In the genomic region with DNA sequence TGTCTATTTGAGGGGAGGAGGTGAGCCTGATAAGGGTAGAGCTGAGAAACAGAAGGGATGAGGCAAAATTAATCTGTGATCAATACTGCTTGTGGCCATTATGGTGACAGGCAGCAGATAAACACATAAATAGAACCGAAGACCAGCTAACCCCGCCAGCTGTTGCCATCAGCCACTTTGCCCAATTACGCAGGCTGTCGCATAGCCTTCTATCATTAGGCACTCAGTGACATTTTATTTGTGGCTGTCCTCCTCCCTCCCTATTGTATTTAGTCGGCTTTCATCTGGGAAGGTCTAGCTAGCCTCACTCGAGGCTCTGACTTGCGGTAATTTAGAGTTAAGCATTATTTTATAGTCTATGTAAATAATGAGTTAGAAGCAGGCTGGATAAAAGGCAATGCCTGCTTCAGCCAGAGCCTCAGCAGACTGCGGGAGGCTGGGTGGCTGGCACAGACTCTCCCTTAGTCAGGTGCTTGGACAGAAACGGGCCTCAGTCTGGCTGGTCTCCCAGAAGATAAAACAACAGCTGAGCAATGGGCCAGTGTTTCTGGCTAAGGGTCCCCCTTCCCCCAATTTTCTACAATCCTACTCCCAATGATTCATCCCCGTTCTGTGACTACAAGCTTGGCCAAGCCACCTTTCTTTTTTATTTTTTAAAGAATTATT, we compare ENCODE assay signal across 9 mouse cellular contexts.
A peak's percentile ranks its signal among the peaks of the same experiment; 100 is the strongest.
DNase-seq lines count a peak whose midpoint lies in the region; TF ChIP-seq lines count a peak whose summit lies in the region.
"Had no signal": no experiment of that assay in that cellular context is flagged by ENCODE, and none has a peak within 500 bp of the region (broad histone marks: within the 10 kb centered on the region; RNA-seq: fewer than 3 reads in every experiment).

No protein-coding gene starts in this region.

- TF ChIP-seq CTCF in C2C12 (IDR thresholded peaks at IDR 0.05; ENCODE audit: control insufficient read depth, insufficient read depth, insufficient read length): no peak

- H3K36me3 ChIP-seq in C2C12 (ENCODE audit: control insufficient read depth, insufficient read depth): peaks cover 6% of the 10 kb centered on the region

- intact Hi-C loops in heart, postnatal 36 days (cut with DNase I): no loop called here
- intact Hi-C loops in left cerebral cortex, postnatal 25 days (cut with DNase I): no loop called here

- no peak overlapping the region for H3K4me3 ChIP-seq in C2C12 (ENCODE audit: insufficient read depth, poor library complexity, severe bottlenecking)
- H3K4me3 ChIP-seq: limb, embryonic 15.5 days had no signal

- no peaks in the 10 kb centered on the region for H3K79me2 ChIP-seq in C2C12 (ENCODE audit: control insufficient read depth, insufficient read depth)

- H3K79me3 ChIP-seq in C2C12 (ENCODE audit: low read depth): peaks cover 3% of the 10 kb centered on the region

- no peak overlapping the region for H3ac ChIP-seq in C2C12 (ENCODE audit: control insufficient read depth, insufficient read length, low read depth)

- H3K27me3 ChIP-seq in C2C12 (ENCODE audit: control insufficient read depth, insufficient read depth, insufficient read length): no peaks in the 10 kb centered on the region
- H3K27me3 ChIP-seq: limb, embryonic 15.5 days had no signal

- peak; percentile 24 to 47 for DNase-seq in adrenal gland, adult (ENCODE audit: inconsistent age in 2 of 2, low spot score in 1 of 2)
- no peak for DNase-seq in adrenal gland, postnatal 4 days (ENCODE audit: low spot score in 2 of 2)
- DNase-seq in fibroblast of lung, adult 2 months (ENCODE audit: low read depth): peak; percentile 91
- DNase-seq in heart, postnatal 36 days: peak; percentile 44 to 48
- DNase-seq in left cerebral cortex, postnatal 25 days (ENCODE audit: low spot score in 2 of 2): peak; percentile 57 to 92
- DNase-seq in retina, embryonic 14.5 days (ENCODE audit: low spot score): peak; percentile 71
- no peak for DNase-seq in spleen, postnatal 14 days (ENCODE audit: low spot score in 2 of 2)

TF ChIP-seq in C2C12, 6 proteins besides CTCF, POLR2A, EP300 and RAD21:
- peak; percentile 66 for TF ChIP-seq MYOD1 (IDR thresholded peaks at IDR 0.05; ENCODE audit: control insufficient read depth, insufficient read length, low read depth)
- no peak for TF ChIP-seq USF1 (IDR thresholded peaks at IDR 0.05; ENCODE audit: low read depth)
TF ChIP-seq in C2C12: peak in this region for 1.

Comparison
In these comparisons a context has a peak if more than half of its experiments do, and no peak if none do; other contexts are left out.
1. DNase-seq: peak in adrenal gland, adult (2 of 2), fibroblast of lung, adult 2 months (single experiment), heart, postnatal 36 days (2 of 2), left cerebral cortex, postnatal 25 days (2 of 2) and retina, embryonic 14.5 days (single experiment); none in adrenal gland, postnatal 4 days (0 of 2) and spleen, postnatal 14 days (0 of 2).